Mouse (Mus musculus) mouse trophoblast stem cell (cell line): ENCODE results near the gene Dusp2.

ENCODE experiments used
- in situ Hi-C, 2 experiments: fragments of 300-500 bp; cut with MseI, MboI; formaldehyde crosslinking; loops; 2 replicates in 1 of 2; 3 replicates in 1 of 2; pipeline ENCODE4 v1.15.1; 2025

Gene Dusp2

DNA sequence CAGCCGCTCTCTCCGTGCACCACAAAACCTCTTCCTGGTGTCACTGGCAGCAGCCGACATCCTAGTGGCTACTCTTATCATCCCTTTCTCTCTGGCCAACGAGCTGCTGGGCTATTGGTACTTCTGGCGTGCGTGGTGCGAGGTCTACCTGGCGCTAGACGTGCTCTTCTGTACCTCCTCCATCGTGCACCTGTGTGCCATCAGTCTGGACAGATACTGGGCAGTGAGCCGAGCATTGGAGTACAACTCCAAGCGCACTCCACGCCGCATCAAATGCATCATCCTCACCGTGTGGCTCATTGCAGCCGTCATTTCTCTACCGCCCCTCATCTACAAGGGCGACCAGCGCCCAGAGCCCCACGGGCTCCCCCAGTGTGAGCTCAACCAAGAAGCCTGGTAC lies 27.7 kb downstream of the Dusp2 start:
- in situ Hi-C loops = loop anchor here (5.0 kb wide), 1 partner anchor 79 kb away; the partner anchor contains the start of gene Fahd2a (in 2 of the 2)

DNA sequence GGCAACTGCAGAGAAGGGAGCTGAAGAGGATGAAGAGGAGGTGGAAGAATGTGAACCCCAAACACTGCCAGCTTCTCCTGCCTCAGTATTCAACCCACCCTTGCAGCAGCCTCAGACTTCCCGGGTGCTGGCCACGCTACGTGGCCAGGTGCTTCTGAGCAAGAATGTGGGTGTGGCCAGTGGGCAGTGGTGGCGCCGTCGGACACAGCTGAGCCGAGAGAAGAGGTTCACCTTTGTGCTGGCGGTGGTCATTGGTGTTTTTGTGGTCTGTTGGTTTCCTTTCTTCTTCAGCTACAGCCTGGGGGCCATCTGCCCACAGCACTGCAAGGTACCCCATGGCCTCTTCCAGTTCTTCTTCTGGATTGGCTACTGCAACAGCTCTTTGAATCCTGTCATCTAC lies 28.5 kb downstream of the Dusp2 start:
- in situ Hi-C loops = loop anchor here (5.0 kb wide), 1 partner anchor 78 kb away; the partner anchor contains the start of gene Fahd2a (in 2 of the 2)

DNA sequence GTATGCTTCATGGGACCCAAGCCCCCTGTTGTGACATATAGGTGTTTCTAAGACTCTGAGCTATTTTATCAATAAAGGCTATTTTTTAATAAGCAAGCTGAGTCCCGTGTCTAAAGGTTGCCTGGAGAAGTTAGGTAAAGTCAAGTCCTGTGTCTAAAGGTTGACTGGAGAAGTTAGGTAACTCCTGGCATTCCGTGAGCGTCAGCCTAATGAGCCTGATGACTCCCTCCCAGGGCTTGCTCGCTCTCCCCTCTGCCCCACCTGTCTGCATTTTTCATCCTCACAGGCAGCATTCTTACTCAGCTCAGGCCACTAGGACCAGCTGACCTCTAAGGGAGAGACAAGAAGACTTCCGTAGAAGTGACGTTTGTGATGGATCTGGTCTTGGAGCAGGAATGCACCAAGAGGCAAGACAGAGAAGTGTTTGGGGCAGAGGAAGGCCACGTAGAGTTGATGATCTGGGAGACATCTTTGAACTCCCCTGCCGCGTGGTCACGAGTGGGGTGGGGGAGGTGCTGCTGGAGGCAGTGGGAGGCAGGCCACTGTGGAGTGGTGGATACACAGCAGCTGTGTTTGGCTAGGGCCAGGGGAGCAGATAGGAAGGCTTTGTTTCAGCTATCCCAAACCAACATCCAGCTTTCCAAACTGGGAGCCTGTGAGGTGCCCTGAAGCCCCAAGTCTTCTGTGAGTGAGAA lies 31.3 kb downstream of the Dusp2 start:
- in situ Hi-C loops = no loop called here

DNA sequence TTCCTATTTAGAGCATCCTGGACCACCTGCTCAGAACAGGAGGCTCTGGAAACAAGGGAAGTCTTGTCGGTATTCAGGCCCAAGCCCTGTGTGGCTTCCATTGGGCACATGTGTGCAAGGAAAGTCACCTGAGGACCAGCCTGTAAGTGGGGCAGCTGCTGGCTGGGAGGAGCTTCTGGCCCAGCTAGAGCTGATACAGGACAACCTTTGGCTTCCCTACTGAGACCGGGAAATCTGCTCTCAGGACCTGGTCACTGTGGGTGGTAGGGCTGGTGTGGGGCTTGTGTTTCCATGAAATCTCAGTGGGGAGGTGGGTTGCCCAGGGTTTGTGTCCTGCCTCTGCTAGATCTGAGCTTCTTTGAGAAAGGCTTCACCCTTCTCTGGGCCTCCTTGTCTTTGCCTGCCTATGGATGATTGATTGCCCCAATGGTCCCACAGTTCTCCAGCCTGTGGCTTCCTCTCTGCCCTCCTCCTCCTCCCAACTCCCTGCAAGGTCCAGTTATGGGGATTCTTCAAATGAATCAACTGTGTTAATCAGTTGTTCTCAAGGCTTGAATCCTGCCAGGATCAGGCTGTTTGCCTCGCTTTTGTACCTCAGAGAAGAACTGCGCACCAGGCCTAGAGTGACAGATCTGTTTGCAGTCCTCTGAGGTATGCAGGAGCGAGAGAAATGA lies 33.9 kb downstream of the Dusp2 start:
- in situ Hi-C loops = no loop called here

DNA sequence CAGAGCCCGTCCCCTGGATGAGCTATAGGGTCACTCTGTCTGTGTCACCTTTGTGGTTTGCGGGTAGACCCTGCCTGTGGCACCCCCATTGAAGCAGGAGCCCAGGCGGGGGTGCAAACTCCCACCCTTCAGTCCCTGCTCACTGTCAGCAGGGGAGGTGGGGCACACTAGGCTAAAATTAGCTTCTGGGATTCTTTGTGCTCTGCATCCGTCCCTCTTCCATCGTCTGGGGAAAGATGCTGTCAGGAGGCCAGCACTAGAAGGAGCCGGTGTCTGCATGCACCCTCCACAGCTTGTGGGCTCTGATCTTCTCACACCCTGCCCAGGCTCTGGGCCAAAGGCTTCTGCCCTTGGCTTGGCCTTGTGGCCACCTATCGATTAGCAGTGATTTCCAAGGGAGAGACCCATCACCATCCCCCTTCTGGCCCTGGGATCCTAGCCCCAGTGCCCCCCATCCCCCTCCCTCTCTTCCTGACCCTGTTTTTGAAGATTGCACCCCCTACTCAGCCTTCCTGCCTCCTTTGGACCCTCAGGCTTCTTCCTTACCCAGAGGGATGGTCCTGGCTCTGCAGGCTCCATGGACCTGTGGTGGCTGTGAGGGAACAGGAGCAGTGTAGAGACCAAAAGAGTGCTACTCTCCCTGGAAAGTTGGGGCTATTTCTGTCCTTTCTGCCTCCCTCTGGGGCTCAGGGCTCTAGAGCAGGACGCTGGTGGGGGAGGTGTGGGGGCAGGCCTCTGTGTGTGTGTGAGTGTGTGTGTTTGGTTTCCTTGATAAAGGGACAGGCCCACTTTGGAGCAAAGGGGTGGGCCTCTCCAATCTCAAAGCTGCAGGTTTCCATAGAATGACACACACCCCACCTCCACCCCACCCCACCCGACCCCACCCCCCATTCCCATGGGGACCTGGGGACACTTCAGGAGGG lies 34.9 kb downstream of the Dusp2 start:
- in situ Hi-C loops = no loop called here

DNA sequence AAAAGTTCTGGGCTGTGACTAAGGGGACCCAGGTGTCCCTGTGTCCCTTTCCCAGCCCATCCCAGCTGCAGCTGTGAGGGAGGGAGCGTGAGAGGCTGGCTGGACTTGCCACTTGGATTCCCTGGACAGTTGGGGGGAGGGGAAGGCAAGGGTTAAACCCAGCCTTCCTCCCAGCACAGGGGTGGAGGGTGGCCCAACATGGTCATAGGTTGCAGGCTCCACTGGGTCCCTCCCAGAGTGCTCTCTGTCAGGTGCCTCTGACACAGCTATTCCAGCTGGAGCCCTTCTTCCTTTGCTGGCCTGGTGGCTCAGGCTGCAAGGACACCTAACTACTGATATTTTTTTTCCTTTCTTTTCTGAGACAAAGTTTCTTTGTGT lies 35.5 kb downstream of the Dusp2 start:
- in situ Hi-C loops = no loop called here

DNA sequence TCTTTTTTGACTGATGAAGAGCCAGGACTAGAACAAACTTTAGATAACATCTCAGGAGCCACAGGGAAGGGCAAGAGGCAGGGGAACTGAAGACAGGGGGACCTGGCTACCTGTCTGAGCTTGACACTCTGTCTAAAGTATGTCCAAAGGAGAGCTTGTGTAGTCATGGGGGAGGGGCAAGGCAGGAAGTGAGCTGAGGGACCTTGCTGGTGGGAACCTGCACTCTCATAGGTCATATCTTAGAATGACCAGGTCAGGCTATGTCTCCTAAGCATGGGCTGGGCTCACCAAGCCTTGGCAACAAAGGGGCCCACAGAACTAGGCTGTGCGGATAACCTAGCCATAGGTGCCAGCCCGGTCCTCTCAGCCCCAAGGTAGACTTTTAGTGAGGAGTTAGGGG lies 36.1 kb downstream of the Dusp2 start:
- in situ Hi-C loops = no loop called here

DNA sequence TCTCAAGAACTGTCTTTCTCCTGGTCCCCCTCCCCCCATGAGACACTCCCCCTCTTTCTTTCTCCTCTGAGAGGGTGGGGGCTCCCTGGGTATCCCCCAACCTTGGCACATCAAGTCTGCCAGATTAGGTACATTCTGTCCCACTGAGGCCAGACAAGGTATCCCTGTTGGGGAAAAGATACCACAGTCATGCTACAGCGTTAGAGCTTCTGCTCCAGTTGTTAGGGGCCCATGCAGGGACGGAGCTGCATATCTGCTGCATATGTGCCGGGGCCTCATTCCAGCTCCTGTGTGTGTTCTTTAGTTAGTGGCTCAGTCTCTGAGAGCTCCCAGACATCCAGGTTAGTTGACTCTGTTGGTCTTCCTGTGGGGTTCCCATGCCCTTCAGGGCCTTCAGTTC lies 38.2 kb downstream of the Dusp2 start:
- in situ Hi-C loops = no loop called here

DNA sequence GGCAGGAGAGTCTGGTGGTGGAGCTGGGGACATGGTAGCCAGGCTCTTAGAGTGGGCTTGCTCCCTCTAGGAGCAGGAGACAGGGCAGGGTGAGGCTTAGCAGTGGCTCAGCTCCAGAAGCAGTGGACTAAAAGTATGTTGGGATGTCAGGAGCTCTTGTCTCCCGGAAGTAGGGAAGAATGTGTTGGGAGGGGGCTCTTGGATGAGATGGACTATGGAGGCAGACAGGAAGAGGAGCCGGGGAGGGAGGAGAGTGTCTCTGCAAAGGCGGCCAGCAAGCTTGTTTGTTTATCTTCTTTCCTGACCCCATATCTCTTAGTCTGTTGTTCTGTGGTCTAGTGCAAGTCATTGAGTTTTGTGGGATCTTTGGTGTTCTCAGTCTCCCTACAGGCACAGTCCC lies 39.1 kb downstream of the Dusp2 start:
- in situ Hi-C loops = no loop called here

DNA sequence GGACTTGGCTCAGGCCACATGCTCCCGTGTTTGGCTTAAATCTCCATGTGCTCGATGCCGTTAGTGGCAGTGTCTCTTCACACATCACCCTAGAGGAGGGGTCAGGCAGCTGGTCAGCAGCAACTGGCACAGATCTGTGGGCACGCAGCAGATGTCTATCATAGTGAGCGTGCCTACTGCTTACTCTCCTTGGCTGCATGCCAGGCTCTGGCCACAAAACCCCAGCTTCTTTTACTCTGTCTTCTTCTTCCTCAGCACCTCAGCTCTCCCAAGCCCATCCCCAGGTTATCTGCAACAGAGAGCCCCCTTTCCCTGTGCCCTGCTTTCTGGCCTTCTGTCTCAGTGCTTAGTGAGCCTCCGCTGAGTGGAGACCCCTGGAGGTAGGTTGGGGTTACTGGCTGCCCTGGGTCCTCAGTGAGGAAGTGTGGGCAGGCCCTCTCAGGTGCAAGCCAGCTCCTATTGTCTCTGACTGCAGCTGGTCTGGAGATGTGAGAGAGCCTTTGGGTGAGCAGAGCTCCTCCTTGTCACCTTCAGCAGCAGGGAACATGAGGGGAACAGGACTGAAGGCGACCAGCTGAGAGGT lies 39.9 kb downstream of the Dusp2 start:
- in situ Hi-C loops = no loop called here

DNA sequence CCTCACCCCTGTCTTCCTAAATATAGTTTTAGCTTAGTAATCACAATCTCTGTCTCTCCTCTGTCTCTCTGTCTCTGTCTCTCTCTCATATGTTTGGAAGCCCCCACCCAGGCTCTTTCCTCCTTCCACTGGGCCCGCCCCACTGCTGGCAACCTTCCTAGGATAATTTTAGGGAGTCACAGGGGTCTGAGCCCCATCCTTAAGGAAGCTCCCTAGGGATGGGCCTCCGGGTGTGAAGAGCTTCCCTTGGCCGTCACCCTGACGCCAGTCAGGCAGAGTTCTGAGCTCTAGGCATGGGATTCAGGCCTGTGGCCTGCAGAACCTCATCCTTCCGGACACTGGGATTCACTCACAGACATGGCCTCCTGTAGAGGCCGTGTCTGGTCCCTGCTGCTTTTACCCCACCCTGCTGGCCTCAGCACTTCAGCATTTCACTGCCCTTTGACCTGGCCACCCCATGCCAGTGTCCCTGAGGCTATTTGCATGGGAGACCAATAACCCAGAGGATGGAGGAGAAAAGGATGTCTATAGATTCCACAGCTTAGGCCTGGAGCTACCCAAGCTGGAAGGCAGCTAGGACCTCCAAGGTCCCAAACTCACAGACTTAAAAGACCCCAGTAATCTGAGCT lies 40.6 kb downstream of the Dusp2 start:
- in situ Hi-C loops = no loop called here

DNA sequence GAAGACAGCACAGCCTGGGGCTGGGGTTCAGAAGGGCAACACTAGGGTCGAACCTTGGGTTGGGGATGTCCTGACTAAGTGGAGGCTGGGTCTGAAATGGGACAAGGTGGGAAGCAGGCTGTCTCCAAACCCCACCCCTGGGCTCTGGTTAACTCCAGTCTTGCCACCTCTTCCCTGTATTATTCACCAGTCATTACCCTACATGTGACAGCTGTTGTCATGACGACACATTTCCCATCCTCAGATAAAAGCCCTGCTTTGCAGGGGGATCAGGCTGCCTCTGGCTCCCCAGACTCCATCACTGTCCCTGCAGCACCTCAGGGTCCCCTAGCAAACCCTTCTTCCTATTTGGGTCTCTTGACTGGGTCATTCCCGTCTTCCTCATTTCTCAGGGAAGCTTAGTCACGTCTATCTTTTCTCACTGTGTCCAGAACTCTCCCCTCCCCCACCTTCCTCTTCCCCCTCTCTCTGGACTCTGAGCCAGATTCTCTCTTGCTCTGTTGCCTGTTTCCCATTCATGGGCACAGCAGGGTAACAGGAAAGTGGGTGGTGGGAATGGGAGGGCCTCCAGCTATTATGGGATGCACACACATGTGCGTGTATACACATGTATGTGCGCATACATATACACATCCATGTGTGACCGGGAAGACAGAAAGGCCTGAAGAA lies 42.1 kb downstream of the Dusp2 start:
- in situ Hi-C loops = no loop called here

DNA sequence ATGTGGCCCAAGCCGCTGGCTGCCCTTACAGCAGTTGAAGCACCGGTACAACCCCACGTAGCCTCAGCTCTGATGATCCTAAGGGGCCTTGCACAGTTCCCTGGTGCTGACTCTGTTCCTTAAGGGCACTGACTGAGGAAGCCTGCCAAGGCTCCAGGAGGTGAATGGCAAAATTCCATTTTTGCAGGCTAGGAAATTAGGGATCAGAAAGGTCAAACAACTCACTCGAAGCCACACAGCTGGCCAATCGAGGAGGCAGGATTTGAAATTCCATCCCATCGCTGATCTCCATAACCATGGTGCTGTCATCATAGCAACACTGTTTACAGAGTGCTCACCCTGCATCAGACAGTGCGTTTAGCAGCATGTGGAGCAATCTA lies 42.6 kb downstream of the Dusp2 start:
- in situ Hi-C loops = no loop called here

DNA sequence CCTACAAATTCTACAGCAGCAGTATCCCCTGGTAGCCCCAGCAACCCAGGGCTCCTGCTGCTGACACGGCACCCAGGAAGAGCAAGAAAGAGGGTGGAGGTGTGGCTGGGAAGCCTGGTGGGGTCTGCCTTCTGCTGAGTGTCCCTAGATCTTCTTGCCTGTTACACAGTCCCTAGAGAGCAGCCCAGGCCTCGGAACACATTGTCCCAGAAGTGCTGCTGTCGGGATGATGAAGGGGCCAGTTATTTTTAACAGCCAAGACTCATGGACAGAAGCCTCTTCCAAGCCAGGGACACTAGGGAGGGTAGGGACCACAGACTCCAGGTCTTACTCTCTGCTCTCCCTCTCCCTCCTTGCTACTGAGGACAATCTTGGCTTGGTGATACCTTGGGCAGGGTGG lies 43.3 kb downstream of the Dusp2 start:
- in situ Hi-C loops = no loop called here

DNA sequence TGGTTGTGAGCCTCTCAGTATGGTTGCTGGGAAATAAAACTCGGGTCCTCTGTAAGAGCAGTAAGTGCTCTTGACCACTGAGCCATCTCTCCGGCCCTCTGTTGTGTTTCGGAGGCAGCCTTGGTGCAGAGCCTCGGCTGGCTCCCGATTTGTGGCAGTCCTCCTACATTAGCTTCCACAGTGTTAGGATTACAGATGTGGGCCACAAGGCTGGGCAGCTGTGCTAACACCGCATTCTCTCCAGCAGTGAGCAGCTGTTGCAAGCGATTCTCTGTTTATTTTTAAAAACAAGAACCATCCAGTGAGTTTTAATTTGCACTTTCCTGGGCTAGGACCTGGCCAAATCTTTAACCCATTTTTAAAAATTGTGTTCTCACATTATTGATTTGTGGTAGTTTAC lies 47.9 kb downstream of the Dusp2 start:
- in situ Hi-C loops = no loop called here

DNA sequence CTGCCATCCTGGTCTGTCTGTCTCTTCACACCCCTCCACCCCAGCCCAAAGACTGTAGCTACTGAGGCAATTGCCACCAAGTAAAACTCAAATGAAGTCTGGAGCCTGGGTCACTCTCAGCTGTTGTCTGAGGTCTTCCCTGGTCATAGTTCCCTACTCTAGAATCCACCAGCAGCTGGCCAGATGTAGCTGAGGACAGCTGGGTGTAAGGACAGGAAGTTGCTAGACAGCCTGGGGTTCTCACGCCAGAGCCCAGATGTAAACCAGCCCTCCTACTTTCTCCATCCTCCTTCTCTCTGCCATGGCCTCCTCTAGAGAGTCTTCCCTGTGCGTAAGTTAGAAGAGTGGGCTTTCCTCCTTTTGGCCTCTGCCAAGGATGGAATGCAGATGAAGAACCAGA lies 51.6 kb downstream of the Dusp2 start:
- in situ Hi-C loops = no loop called here
